Mouse (Mus musculus): ENCODE results near the gene Ambra1.

GRCm38 (mm10) chr2:91894716-91895115 is 164.8 kb downstream of the Ambra1 start:
- TF ChIP-seq E2F4 (IDR thresholded peaks at IDR 0.05; ENCODE audit: insufficient read depth) (no peak), CEBPB (IDR thresholded peaks at IDR 0.05; ENCODE audit: insufficient read depth, poor library complexity, severe bottlenecking) (no peak), POLR2A (IDR thresholded peaks at IDR 0.05; ENCODE audit: insufficient read length, low read depth) (no peak), MAX (IDR thresholded peaks at IDR 0.05; ENCODE audit: low read depth) (no peak), MYOD1 (IDR thresholded peaks at IDR 0.05; ENCODE audit: control insufficient read depth in 1 of 3, insufficient read length in 2 of 3, low read depth in 2 of 3) (no peak), USF1 (IDR thresholded peaks at IDR 0.05; ENCODE audit: low read depth) (no peak), MYOG (IDR thresholded peaks at IDR 0.05; ENCODE audit: control insufficient read depth in 1 of 3, insufficient read depth in 1 of 3, insufficient read length in 2 of 3, low read depth in 2 of 3) (no peak), POLR2AphosphoS2 (IDR thresholded peaks at IDR 0.05; ENCODE audit: insufficient read length, low read depth) (no peak)

All from myocyte (in vitro differentiated cells).